Mouse (Mus musculus) lung, embryonic 14.5 days (tissue): Measurements from ENCODE around the gene Grb7. TPM values are rescaled to one million over a fixed set of nuclear protein-coding genes. Genes with fewer than 3 reads are reported as not detected.

ENCODE experiments used
- ATAC-seq: fragments of 200-750 bp; cut with Nextera tagmentation; 2 replicates; pipeline ENCODE4 v1.8.0; 2017; ENCODE audit warnings: mild to moderate bottlenecking, moderate TSS enrichment, moderate library complexity; ENCODE audit not compliant: insufficient read depth
- DNase-seq: peaks from one replicate; pipeline ENCODE4 v3.0.0-alpha.2; 2015
- H3K27ac ChIP-seq: fragments of 300-500 bp; sonication (generic); 2 replicates; pipeline ENCODE4 v1.5.1; 2014; ENCODE audit warnings: low read depth, mild to moderate bottlenecking, moderate library complexity
- H3K27me3 ChIP-seq: fragments of 300-500 bp; sonication (generic); 2 replicates; pipeline ENCODE4 v1.6.1; 2014; ENCODE audit warnings: low read length, control low read depth; ENCODE audit not compliant: insufficient read depth
- H3K36me3 ChIP-seq: fragments of 300-500 bp; sonication (generic); 2 replicates; pipeline ENCODE4 v1.6.1; 2014; ENCODE audit warnings: control low read depth; ENCODE audit not compliant: insufficient read depth
- H3K4me1 ChIP-seq: fragments of 300-500 bp; sonication (generic); 2 replicates; pipeline ENCODE4 v1.6.1; 2014; ENCODE audit warnings: antibody characterized with exemption, control low read depth; ENCODE audit not compliant: insufficient read depth
- H3K4me2 ChIP-seq: fragments of 300-500 bp; sonication (generic); 2 replicates; pipeline ENCODE4 v1.6.1; 2014; ENCODE audit warnings: mild to moderate bottlenecking
- H3K4me3 ChIP-seq: fragments of 300-500 bp; sonication (generic); 2 replicates; pipeline ENCODE4 v1.5.1; 2014; ENCODE audit warnings: low read depth, low read length
- H3K9ac ChIP-seq: fragments of 300-500 bp; sonication (generic); 2 replicates; pipeline ENCODE4 v1.6.1; 2014
- H3K9me3 ChIP-seq: fragments of 300-500 bp; sonication (generic); 2 replicates; pipeline ENCODE4 v1.6.1; 2016; ENCODE audit warnings: low read depth, low read length, control low read depth
- CTCF ChIP-seq: IDR thresholded peaks from 2 replicates; pipeline ENCODE4 v1.5.1; 2016; ENCODE audit warnings: antibody characterized with exemption, low read depth
- WGBS: fragments of 180-500 bp; shearing (Covaris S2); extraction: QIAGEN DNeasy Blood & Tissue Kit; methylation state at CpG from one replicate; pipeline ENCODE4 v1.1.7; 2014; 5-methylcytosine and 5-hydroxymethylcytosine counted together
- polyA plus RNA-seq: library from polyadenylated mRNA; unstranded; fragments of >200 nt; fragmentation: Nextera tagmentation; extraction: Ambion mirVana; gene quantifications from 2 replicates; pipeline ENCODE4 v1.2.1, GENCODE M21; 2014

Gene Grb7
- polyA plus RNA-seq, result 39.4 and 43.0 TPM in 2 replicates

GRCm38 (mm10) chr11:98446213-98446561, at the start of gene Grb7:
Gene Grb7, plus strand, starts transcription at chr11:98446394.
- Histone ChIP-seq H3K4me3 (peak within 1 kb of the TSS; percentile 45), H3K36me3 (no peaks in the 10 kb centered on the region), H3K27ac (peak within 1 kb of the TSS; percentile 94), H3K9ac (peak within 1 kb of the TSS; percentile 58), H3K4me2 (peak within 1 kb of the TSS; percentile 56), H3K4me1 (peaks cover 7% of the 10 kb centered on the region; the same call in 1 of the 2 replicates), H3K9me3 (no peaks in the 10 kb centered on the region), H3K27me3 (peaks cover 23% of the 10 kb centered on the region)
- no peak for TF ChIP-seq CTCF
- 6% methylated on average over 5 of the region's 5 CpGs for WGBS
- no peak for DNase-seq
- no peak for ATAC-seq

GRCm38 (mm10) chr11:98397946-98398345, 48.2 kb upstream of the Grb7 start:
- no peaks in the 10 kb centered on the region for H3K9me3 ChIP-seq
- no peak for TF ChIP-seq CTCF
- 92% methylated on average over 7 of the region's 7 CpGs for WGBS
- H3K36me3 ChIP-seq, result no peaks in the 10 kb centered on the region
- H3K27me3 ChIP-seq, result no peaks in the 10 kb centered on the region
- no peak overlapping the region for H3K9ac ChIP-seq
- DNase-seq (no peak), ATAC-seq (no peak)
- H3K4me3 ChIP-seq, result no peak overlapping the region
- no peak overlapping the region for H3K4me2 ChIP-seq
- H3K27ac ChIP-seq, result no peak overlapping the region
- peaks cover 26% of the 10 kb centered on the region for H3K4me1 ChIP-seq

- WGBS, result under 1% methylated on average over 40 of the region's 40 CpGs
Observed at GRCm38 (mm10) chr11:98400161-98400726, 46.0 kb upstream of the Grb7 start, which contains the start of gene Pgap3. Gene Pgap3, minus strand, starts transcription at chr11:98400490.

GRCm38 (mm10) chr11:98400816-98401215, 45.4 kb upstream of the Grb7 start:
- peak overlapping the region; percentile 58 for H3K4me3 ChIP-seq
- WGBS, result 42% methylated on average over 3 of the region's 3 CpGs

More at GRCm38 (mm10) chr11:98400161-98400726, 46.0 kb upstream of the Grb7 start, which contains the start of gene Pgap3:
- H3K27ac ChIP-seq, result peak within 1 kb of the TSS; percentile 97
- no peaks in the 10 kb centered on the region for H3K27me3 ChIP-seq
- ATAC-seq, result peak; percentile 89
- H3K4me1 ChIP-seq, result peaks cover 7% of the 10 kb centered on the region; the same call in 1 of the 2 replicates
- no peaks in the 10 kb centered on the region for H3K9me3 ChIP-seq
- peak within 1 kb of the TSS; percentile 56 for H3K4me2 ChIP-seq
- peak within 1 kb of the TSS; percentile 65 for H3K9ac ChIP-seq
- DNase-seq, result peak; percentile 95
- H3K36me3 ChIP-seq, result no peaks in the 10 kb centered on the region
- H3K4me3 ChIP-seq, result peak within 1 kb of the TSS; percentile 58
- no peak for TF ChIP-seq CTCF

GRCm38 (mm10) chr11:98406621-98407020, 39.6 kb upstream of the Grb7 start:
- Histone ChIP-seq H3K9ac (no peak overlapping the region), H3K4me2 (no peak overlapping the region), H3K9me3 (no peaks in the 10 kb centered on the region), H3K4me3 (no peak overlapping the region), H3K4me1 (peaks cover 8% of the 10 kb centered on the region), H3K27ac (no peak overlapping the region), H3K36me3 (no peaks in the 10 kb centered on the region), H3K27me3 (no peaks in the 10 kb centered on the region)
- WGBS, result 64% methylated on average over 6 of the region's 6 CpGs
- ATAC-seq, result no peak
- TF ChIP-seq CTCF, result no peak
- DNase-seq, result no peak

More at GRCm38 (mm10) chr11:98400816-98401215, 45.4 kb upstream of the Grb7 start:
- no peak for TF ChIP-seq CTCF
- no peaks in the 10 kb centered on the region for H3K36me3 ChIP-seq
- peaks cover 7% of the 10 kb centered on the region; the same call in 1 of the 2 replicates for H3K4me1 ChIP-seq
- no peaks in the 10 kb centered on the region for H3K9me3 ChIP-seq
- H3K4me2 ChIP-seq, result peak overlapping the region; percentile 56
- ATAC-seq (no peak), DNase-seq (no peak)
- H3K27ac ChIP-seq, result peak overlapping the region; percentile 97
- no peaks in the 10 kb centered on the region for H3K27me3 ChIP-seq
- H3K9ac ChIP-seq, result peak overlapping the region; percentile 65

- H3K36me3 ChIP-seq, result no peaks in the 10 kb centered on the region
- TF ChIP-seq CTCF, result no peak
- WGBS, result 40% methylated on average over 8 of the region's 8 CpGs
- peaks cover 15% of the 10 kb centered on the region for H3K4me1 ChIP-seq
- no peak for DNase-seq
- peak; percentile 9; the same call in 1 of the 2 replicates for ATAC-seq
- peak overlapping the region; percentile 51 for H3K4me2 ChIP-seq
- H3K27ac ChIP-seq, result peak overlapping the region; percentile 86
- no peaks in the 10 kb centered on the region for H3K27me3 ChIP-seq
- no peaks in the 10 kb centered on the region for H3K9me3 ChIP-seq
- peak overlapping the region; percentile 39 for H3K9ac ChIP-seq
- H3K4me3 ChIP-seq, result 0 out of 2 replicates have a peak overlapping the region, but pooled peaks have one; percentile 2
Observed at GRCm38 (mm10) chr11:98408872-98409271, 37.3 kb upstream of the Grb7 start.

GRCm38 (mm10) chr11:98409341-98409822, 36.8 kb upstream of the Grb7 start:
- DNase-seq, result peak; percentile 80
- TF ChIP-seq CTCF, result no peak
- 0 out of 2 replicates have a peak overlapping the region, but pooled peaks have one; percentile 2 for H3K4me3 ChIP-seq

More at GRCm38 (mm10) chr11:98409341-98409822, 36.8 kb upstream of the Grb7 start:
- H3K27me3 ChIP-seq, result no peaks in the 10 kb centered on the region
- H3K9me3 ChIP-seq, result no peaks in the 10 kb centered on the region
- H3K4me2 ChIP-seq, result peak overlapping the region; percentile 51
- peak overlapping the region; percentile 39 for H3K9ac ChIP-seq
- no peaks in the 10 kb centered on the region for H3K36me3 ChIP-seq
- under 1% methylated on average over 10 of the region's 10 CpGs for WGBS
- ATAC-seq, result peak; percentile 68; the same call in 1 of the 2 replicates
- peak overlapping the region; percentile 86 for H3K27ac ChIP-seq
- H3K4me1 ChIP-seq, result peaks cover 16% of the 10 kb centered on the region
